Mouse (Mus musculus) C2C12 (cell line): ENCODE results near the gene Patj.

Experiments used
- CEBPB ChIP-seq: IDR thresholded peaks from one replicate; pipeline ENCODE4 v1.6.1; 2011; ENCODE audit warnings: low read depth, mild to moderate bottlenecking, control low read depth, moderate library complexity
- CTCF ChIP-seq: IDR thresholded peaks from one replicate; pipeline ENCODE4 v1.5.1; 2011; ENCODE audit not compliant: control insufficient read depth, insufficient read depth, insufficient read length
- MYOD1 ChIP-seq: IDR thresholded peaks from one replicate; pipeline ENCODE4 v1.6.1; 2011; ENCODE audit warnings: low read depth; ENCODE audit not compliant: control insufficient read depth, insufficient read length
- USF1 ChIP-seq: IDR thresholded peaks from one replicate; pipeline ENCODE4 v1.6.1; 2011; ENCODE audit warnings: low read depth, mild to moderate bottlenecking, control low read depth, moderate library complexity

- TF ChIP-seq MYOD1 (no peak), USF1 (no peak), CEBPB (no peak), CTCF (no peak)
These were observed 322.9 kb downstream of the Patj start for GRCm38 (mm10) chr4:98718547-98718917.
